Mouse (Mus musculus): ENCODE measurements around the gene Sema3g.

DNA sequence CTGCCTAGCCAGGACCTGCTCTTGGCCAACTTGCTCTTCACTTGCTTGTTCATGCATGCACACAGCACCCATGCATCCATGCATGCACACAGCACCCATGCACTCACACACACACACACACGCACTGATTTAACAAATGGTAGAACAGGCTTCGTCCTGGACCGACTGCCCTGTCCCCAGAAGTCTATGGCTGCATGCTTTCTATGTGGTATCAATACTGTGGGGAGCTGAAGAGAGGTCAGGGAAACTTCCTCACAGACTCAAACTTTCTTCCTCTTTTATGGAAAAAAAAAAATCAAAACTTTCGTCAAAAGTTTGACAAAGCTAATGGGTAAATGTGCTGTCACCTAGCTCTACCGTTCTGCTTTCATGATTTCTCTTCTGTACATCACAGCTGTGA, 34.1 kb upstream of the Sema3g start:
- no peak for TF ChIP-seq CTCF (IDR thresholded peaks at IDR 0.05; ENCODE audit: borderline replicate concordance, insufficient read depth, low read depth, low read length)
- TF ChIP-seq POLR2A (IDR thresholded peaks at IDR 0.05; ENCODE audit: borderline replicate concordance, insufficient read depth, low read length), result no peak

All from cerebellum, adult 2 months (tissue).